Mouse (Mus musculus) cerebellum, postnatal 25 days (tissue): ENCODE measurements at regions not wholly inside any gene's neighbourhood (a gene's known extent, or its start where the extent isn't known, plus 50 kb on each side); places are given as distances from the start of the nearest gene placed in this dataset.
A peak's percentile ranks its signal among the peaks of the same experiment; 100 is the strongest.

Experiments used
- DNase-seq, 2 experiments: peaks; one replicate each; pipeline ENCODE4 v3.0.0; 2021; ENCODE audit warnings: mixed read lengths in 2 of 2

DNA sequence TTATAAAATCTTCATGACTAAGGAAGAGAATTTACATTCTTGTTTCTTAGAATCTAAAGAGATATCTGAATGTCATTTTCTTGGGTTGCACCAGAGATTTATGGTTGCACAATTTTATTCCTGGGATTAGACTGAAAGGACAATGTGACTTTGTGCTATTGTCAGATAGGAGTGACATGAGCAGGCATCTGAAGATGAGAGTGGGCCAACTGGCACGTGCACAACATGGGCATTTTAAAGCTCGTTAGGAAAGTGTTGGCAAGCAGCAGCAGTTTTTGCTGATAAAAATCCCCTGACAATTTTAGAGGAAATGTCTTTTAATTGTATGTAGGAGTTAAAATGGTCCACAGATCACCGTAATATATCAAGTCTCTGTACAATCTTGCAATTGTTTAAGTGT lies 178.9 kb upstream of the Tecrl start:
- DNase-seq: no peak

DNA sequence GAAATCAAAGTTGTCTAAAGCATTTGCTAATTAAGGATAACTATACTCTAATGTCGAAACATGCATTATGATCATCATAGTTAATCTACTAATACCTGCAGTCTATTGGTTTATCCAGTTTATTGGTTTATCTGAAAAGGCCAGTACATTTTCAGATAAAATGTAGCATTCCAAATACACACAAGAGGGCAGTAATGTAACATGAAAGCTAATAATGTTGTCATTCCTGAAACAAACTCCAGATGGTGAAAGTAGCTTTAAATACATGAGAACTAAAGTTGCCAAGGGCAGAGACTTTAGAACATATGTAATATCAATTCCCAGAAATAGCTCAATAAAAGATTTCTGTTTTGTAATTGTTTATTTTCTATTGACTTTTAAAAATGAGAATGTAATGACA lies 163.7 kb upstream of the Tecrl start:
- DNase-seq: no peak

DNA sequence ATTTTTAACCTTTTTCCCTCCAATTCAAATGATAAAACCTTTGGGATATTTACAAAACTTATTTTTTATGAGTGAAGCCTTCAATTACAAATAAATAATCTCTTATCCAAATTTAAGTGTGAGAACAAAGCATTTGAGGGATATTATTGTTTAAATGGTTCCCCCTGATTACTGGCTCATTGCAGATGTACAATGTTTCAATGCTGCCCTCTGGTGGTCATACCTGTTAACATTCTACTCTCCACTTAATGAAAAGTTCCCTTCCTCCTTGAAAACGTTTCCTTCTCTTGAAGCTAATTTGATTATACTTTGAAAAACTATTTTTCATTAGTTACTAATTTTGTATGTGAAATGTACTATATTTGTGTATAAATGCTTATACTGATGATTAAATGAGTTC lies 129.1 kb upstream of the Tecrl start:
- peak in 1 of 2 experiments; percentile 55 for DNase-seq

DNA sequence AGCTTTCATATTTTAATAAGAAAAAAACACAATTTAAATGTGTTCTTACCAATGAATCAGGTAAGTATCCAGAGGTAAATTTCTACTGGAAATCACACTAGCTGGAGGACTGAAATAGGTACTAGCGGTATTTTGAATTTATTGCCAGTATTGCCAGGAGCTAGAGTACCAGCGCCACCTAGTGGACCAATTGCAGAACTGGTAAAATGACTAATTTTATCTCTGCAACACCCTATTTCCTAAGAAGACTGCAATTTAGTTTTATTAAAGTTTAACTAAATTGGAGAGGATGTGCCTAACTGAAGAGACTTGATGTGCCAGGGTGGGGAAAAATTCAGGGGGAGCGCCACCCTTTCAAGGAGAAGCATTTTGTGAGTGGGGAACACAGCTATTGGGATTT lies 85.3 kb upstream of the Tecrl start:
- DNase-seq: peak; percentile 43 to 69

DNA sequence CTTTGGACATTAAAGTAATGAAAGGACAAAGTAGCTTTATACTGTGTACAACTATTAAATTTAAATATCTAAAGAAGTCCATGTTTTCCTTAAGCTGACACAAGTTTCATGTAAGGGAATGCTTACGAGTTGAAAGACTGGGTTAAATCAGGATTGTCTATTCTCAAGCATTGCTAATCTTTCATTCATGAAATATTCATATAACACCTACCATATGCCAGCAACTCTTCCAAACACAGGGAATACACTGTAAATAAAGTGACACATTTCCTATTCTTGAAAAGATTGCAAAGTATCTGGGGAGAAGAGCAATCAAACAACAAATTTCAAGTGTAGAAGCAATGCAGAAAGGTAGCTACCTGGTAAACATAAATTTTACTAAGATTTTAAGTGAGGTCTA lies 81.5 kb upstream of the Tecrl start:
- no peak for DNase-seq

- no peak for DNase-seq
Observed at GRCm38 (mm10) chr5:83421708-83422107, 66.7 kb upstream of the Tecrl start.

- no peak for DNase-seq
Observed at GRCm38 (mm10) chr5:83410221-83410620, 55.2 kb upstream of the Tecrl start.

- no peak for DNase-seq
Observed at GRCm38 (mm10) chr5:83405266-83405954, 50.4 kb upstream of the Tecrl start.
